Mouse (Mus musculus) heart, adult 9 months (tissue): ENCODE results near the gene Itsn1.

Experiments used
- DNase-seq, 2 experiments: peaks; one replicate each; pipeline ENCODE4 v3.0.0; 2022; ENCODE audit warnings: low spot score in 2 of 2

The Itsn1 gene

DNA sequence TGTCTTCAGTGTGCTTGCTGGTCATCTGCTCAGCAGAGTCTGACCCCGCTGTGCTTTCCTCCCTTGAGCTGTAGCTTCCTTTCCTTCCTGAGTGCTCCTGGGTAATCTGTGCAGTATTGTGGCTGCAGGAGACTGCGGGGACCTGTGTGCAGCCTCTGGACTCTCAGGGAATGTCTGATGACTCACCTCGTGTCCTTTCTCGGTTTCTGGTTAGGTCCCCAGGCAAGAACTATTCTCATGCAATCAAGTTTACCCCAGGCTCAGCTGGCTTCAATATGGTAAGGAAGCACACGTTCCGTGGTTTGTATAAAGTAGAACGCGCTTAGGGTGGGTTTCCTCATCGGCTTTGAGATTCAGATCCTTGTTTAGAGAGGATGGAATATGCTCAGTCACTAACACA, 82.8 kb downstream of the Itsn1 start:
- no peak for DNase-seq

DNA sequence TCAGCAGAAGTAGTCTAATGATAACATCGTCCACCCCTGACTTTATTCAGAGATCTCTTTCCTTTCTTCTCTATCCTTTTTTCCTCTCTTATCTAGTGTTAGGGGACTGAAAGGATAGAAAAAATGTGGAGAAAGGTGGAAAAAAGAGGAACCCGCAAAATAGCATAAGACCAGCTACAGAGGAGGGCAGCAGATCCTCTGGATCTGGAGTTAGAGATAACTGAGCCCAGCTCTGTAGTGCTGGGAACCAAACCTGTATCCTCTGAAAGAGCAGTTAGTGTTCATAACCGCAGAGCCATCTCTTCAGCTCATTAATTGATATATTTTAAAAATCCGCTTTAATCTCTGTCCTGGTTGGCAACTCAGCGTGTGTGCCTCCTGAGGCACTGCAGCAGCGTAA, 84.5 kb downstream of the Itsn1 start:
- no peak for DNase-seq

DNA sequence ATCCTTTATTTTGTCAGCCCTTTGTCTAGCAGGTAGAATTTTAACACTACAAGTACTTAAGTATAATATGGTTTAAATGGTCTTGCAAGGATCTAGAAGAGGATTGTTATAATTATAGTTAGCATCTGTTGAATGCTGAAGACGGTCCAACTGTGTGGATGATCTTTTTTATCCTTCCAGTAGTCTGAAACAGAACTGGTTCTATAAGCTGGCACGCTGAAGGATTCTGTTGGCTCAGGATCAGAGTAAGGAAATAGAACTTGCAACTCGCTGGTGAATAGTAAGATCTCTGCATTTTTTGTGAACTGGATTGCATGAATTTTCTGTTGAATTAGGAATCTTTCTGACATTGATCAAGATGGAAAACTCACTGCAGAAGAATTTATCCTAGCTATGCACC, 86.0 kb downstream of the Itsn1 start:
- no peak for DNase-seq

DNA sequence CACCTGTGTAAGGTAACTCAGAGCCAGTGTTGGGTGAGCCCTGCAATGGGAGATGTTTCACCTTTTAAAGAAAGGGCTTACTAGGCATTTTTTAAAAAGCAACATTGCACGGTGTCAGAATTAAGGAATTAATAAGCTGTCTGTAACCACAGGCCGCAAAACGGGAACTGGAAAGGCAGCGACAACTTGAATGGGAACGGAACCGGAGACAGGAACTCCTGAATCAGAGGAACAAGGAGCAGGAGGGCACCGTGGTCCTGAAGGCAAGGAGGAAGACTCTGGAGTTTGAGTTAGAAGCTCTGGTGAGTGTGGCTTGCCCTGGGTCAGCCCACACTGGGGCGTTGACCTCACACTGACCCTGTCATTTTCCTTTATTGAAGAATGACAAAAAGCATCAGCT, 91.2 kb downstream of the Itsn1 start:
- DNase-seq: peak; percentile 25 to 37

DNA sequence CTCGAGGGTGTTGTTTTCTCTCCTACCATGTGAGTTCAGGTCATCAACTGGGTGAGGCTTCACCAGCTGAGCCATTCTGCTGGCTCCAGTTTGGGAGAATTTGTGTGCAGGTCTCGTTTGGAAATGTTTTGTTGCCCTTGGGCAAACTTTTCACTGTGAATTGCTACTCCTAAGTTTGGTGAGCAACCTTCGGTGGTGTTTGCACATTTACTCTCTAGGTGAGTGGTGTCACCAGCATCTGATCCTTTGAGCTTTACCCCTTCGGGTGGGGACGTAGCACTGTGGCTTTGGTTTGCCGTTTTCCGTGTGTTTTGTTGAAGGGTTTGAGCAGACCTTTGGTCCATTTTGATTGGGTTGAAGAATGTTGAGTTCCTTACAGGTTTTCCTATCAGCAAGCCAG, 93.2 kb downstream of the Itsn1 start:
- DNase-seq: no peak

DNA sequence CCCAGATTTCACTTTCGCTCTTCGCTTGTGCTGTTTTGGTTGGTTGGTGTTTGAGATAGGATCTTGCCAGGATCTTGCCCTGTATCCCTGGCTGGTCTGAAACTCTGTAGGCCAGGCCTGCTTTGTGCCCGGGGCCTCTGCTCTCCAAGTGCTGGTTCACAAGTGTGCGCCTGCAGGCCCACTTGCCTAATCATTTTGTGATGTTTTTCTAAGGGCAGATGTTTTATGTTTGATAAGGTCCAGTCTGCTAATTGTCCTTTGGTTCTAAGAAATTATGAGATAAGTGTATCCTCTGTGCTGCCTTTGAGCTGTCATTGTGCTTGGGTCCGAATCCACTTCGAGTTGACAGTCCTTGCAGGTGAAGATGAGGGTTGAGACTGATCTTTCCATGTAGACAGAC, 93.7 kb downstream of the Itsn1 start:
- no peak for DNase-seq

DNA sequence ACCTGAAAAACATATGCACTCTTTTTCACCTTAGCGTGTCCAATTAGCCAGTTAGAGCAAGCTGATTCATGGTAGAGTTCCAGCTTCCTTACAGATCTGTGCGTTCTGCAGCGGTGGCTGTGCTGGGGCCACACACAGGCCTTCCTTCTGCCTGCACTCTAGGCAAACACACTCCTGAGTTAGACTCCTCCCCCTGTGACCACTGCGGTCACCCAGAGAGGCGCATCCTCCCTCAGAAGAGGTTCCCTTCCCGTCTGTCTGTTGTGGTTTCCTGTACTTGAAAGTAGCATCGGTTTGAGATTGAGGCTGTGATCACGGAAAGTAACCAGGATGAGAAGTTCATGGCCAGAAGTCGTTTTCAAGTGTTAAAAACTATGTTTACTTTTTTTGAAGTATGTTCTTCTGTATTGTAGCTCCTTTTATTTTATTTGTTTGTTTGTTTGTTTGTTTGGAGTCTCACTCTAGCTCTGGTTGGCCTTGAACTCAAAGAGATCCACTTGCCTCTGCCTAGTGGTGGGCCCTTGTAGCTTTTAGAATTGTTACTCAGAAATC, 96.8 kb downstream of the Itsn1 start:
- peak; percentile 36 to 42 for DNase-seq

DNA sequence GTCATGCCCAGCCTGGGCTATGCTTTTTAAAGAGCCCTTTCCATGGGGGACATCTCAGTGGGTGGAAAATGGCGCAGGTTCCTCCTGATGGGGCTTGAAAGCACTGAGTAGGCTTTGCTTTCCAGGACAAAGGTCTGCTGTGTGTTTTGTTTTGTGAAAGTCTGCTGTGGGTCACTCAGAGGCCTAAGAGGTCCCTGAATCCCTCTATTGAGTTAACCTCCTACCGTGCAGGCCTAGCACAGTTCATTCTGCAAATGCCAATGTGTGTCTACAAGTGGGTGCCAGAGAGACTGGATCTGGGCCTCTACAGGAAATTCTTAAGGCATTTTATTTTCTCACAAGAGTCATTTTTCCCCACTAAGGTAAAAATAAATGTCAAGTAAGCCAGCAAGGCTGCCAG, 97.8 kb downstream of the Itsn1 start:
- no peak for DNase-seq

DNA sequence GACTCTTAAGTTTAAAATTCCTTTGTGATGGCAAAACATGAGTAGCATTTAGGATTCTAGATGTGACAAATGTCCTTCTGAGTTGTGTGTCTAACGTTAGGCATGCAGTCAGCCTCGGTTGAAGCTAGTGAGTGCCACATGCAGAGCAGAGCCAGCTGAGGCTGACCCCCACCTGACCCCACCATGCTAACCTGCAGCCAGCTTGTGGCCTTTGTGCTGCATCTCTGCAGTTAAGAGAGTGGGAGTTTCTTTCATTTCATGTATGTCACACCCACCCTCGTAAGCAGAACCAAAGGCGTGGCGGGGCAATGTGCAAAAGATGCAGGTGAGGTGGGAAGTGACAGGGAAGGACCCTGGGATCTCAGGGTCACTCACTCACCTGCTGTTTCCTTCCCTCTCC, 98.4 kb downstream of the Itsn1 start:
- DNase-seq: no peak

DNA sequence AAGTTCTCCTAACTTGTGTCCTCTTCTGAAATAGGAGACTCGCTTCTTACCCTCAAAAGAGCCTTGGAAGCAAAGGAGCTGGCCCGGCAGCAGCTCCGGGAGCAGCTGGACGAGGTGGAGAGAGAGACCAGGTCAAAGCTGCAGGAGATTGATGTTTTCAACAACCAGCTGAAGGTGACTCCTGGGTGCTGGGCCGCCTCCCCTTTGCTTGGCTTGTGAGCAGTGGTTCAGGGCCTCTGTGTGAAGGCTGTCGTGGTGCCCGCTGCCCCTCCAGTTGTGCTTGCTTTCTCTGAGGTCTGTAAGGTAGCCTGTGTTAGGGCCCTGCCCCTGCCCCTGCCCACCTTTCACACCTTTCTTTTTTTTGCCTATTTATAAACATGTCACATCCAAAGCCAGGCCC, 99.1 kb downstream of the Itsn1 start:
- no peak for DNase-seq

DNA sequence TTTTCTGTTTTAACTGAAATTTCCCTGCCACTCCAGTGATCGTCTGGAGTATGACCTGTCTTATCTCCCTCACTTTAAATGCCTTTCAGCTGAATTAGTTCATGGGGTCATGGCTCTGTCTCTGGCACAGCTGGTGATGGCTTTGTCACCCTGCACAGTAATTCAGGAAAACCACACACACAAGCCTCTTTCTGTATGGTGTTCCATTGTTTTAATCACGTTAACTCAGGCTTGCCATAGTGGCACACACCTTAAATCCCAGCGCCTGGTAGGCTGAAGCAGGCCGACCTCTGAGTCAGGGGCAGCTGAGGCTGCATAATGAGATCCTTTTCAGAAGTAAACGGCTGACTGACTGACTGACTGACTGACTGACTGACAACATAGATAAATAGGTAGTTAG, 99.5 kb downstream of the Itsn1 start:
- no peak for DNase-seq

DNA sequence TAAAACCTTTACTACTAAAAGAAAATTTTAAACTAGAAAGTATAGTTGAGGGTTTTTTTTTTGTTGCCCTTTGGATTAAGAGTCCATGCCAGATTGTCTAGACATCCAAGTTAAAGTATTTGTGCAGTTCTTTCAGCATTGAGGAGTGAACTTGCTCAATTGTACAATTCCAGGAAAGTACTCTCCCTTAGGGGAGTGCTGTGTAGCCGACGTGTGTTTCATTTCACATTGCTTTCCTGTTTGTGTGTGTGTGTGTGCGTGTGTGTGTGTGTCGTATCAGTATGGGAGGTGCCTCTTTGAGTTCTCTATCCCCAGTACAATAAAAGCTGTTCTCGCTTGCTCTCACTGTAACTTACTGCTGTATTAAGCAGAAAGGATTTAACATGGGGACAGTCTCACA, 100.0 kb downstream of the Itsn1 start:
- peak in 1 of 2 experiments; percentile 38 for DNase-seq

DNA sequence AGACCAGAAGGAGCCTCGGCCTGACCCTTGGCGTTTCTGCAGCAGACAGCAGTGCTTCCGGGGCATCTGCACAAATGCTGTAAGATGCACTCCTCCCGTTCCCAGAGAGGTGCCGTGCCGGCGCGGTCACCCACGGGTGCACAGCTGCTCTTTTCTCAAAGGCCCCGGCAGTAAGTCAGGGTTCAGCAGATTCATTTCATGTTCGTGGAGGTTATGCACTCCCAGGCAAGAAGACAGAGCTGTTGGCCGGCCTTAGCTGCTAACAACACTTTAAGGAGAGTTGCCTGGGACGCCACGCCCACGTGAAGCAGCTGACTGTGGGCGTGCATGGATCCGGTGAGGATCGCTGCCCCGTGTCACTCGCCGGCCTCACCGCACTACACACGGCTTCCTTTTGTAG, 101.2 kb downstream of the Itsn1 start:
- no peak for DNase-seq

DNA sequence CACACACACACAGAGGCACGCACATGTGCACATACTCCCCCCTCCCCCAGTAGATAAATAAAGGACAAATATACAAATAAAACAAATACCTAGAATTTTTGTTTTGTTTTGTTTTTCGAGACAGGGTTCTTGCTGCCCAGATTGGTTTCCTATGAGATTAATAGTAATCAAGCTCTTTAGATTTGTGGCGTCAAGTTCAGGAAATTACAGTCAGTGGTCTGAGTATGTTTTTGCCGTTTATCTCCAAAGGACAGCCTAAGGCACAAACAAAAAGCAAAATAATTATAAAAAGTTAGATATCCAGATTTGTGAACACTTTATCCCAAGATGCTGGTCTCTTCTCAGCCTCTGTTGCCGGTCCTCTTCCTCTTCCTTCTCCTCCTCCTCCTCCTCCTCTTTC, 104.0 kb downstream of the Itsn1 start:
- no peak for DNase-seq

DNA sequence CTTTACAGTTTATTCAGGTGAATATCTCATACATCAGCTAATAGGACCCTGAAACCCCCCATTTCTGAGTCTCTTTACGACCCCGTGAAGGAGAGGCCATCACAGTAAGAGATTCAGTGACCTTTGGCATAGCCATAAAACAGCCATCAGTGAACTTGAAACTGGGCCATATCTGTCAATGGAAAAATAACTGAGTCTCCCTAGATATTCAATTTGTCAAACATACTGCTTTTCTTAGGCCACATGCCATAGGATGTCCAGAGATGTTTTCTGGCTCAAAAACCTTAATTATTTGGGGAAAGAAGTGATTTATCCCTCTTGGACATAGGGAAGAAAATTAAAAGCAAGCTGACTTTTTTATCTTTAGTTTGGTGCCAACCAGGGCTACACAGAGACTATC, 104.5 kb downstream of the Itsn1 start:
- no peak for DNase-seq

DNA sequence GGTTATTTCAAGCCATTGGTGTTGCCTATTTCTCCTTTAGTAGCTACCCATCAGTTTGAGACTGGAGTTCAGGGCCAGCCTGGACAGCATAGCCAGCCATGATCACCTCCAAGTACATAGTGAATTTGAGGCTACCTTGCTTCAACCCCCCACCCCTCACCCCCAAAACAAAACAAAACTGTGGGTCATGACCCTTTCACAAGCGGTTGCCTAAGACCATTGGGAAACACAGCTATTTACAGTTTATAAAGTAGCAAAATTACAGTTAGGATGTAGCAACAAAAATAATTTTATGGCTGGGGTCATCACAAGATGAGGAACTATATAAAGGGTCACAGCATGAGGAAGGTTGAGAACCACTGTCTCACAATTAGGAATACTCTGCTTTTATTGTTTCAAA, 104.9 kb downstream of the Itsn1 start:
- DNase-seq: no peak

DNA sequence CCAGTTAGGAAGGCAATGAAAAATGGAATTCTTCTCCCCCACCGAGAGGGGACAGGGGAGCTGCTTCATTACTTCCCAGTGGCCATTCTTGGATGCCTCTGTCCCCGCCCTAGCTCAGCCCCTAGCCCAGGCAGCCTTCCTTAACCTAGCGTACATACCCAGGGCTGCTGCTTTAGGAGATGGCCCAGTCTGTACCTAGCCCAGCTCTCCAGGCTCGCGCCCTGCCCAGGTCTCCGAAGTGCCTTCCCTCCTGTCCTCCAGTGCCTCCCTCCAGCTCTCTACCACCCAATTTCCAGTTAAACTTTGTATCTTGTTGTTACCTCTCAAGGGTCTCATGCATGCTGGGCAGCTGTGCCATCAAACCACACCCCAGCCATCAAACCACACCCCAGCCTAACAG, 106.7 kb downstream of the Itsn1 start:
- DNase-seq: no peak

DNA sequence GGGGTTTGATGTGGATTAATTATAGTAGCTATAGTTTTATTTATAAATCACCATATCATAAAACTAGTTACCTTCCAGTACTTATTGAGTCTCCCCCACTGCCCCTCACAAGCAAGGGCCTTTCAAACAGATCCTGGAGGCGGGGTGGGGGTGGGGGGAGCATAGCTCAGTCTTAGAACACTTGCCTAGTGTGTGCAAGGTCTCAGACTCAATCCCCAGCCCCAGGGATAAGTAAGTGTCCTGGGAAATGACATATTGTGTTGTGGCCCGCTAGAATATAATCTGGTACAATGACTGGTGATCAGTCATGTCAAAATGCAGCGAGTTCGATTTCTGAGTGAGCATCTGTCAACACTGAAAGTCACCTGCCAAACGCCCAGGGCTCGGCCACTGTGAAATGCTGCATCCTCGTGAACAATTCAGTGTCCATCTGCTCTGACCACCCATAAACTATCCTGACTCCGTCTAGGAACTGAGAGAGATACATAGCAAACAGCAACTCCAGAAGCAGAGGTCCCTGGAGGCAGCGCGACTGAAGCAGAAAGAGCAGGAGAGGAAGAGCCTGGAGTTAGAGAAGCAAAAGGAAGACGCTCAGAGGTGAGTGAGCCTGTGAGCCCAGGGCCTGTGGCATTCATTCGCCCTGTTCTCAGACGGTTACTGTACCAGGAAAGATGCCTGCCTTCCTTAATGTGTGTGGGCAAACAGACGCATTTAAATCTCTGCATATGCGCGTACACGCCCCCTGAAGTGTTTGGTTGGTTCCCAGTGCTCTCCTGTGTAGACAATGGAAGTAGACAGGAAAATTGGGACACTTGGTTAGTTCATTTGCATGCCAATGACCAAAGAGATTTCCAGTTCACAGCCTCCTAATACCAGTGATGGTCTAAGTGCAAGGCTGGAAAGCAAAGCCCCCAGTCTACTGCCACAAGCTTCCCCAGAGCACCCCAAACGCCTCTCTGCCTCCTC, 107.8 kb downstream of the Itsn1 start:
- DNase-seq: no peak

DNA sequence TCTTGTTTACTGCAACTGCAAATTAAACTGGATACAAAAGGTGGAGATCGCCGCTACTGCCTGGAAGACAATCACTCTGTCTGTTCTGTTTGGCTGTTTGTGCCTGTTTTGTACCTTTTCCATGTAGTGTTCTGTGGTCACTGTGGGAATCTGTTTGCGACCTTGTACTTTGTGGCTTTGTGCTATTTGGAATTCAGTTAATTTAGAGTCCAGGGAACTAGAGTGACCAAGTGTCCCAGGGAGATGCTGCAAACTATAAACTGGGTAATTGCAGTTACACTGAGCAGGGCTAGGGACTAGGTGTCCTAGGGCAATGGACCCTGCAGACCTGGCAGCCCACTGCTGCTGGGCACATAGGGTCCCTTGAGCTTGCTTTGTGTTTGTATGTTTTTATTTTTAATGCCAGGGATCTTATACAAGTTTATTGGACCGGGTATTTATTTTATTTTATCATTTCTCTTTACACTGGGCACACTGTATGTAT, 108.5 kb downstream of the Itsn1 start:
- no peak for DNase-seq

DNA sequence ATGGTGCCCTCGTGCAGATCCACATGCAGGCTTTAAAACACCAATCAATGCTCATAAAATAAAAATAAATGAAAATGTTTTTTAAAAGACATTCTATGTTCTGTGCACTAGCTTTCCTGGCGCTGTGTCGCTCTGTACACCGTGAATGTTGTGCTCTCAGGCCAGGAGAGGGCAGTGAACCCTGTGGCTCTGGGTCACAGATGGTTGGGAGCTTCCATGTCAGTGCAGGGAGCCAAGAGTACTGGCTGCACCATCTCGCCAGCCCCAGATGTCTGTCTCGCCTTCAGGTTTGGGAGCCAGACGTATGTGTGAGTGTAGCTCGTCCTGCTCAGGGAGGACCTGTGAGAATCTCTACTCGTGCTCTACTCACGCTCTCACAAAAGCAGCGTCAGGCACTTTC, 109.7 kb downstream of the Itsn1 start:
- DNase-seq: no peak

DNA sequence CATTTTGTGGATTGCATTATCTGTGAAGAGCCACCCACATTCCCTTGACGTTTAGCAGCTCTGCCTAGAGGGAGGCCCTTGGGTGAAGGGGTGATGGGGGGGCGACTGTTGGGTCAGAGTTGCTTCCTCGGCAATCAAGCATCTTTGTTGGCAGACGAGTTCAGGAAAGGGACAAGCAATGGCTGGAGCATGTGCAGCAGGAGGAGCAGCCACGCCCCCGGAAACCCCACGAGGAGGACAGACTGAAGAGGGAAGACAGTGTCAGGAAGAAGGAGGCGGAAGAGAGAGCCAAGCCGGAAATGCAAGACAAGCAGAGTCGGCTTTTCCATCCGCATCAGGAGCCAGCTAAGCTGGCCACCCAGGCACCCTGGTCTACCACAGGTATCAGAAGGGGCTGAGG, 110.4 kb downstream of the Itsn1 start:
- peak; percentile 41 to 51 for DNase-seq

DNA sequence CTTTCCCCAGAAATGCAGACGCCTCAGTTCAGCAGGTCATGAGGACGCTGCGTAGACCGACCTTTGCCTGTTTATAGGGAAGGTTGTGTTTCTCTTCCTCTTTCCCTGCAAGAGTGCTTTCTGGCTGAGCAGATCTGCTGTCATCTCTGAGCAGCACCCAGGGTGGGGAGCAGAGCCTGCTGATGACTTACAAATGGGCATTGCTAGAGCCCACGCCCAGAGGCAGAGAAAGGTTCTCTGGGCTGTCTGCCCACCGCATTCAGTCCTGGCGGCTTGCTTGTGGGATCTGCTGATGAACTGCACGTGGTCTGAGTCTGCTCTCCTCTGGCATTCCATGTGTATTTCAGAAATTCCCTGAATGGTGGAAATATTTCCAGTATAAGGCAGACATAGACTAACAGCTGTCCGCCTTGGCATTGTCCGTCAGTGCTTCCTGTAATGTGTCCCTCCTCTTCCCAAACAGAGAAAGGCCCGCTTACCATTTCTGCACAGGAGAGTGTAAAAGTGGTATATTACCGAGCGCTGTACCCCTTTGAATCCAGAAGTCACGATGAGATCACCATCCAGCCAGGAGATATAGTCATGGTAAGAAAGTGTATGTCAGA, 112.0 kb downstream of the Itsn1 start:
- peak; percentile 57 to 63 for DNase-seq
